Mouse (Mus musculus) thymus, adult 2 months (tissue): ENCODE data around the gene 4930572O03Rik. TPM values are rescaled to one million over a fixed set of nuclear protein-coding genes. Genes with fewer than 3 reads are reported as not detected.
"Not testable (repeated sequence)": the region's sequence is repeated elsewhere in the genome, so short reads cannot be mapped to it uniquely, and the experiment has no call there.

ENCODE experiments used
- DNase-seq: peaks from one replicate; pipeline ENCODE4 v3.0.0; 2021
- H3K27ac ChIP-seq: fragments of 200-500 bp; 2 replicates; pipeline ENCODE4 v1.5.1; 2012; ENCODE audit warnings: low read length, control low read depth; ENCODE audit not compliant: control insufficient read depth, insufficient read depth
- H3K27me3 ChIP-seq: fragments of 200-500 bp; 2 replicates; pipeline ENCODE4 v1.6.1; 2012; ENCODE audit warnings: mild to moderate bottlenecking, low read length, moderate library complexity, mixed read lengths; ENCODE audit not compliant: control insufficient read depth, insufficient read depth
- H3K36me3 ChIP-seq: fragments of 200-500 bp; 2 replicates; pipeline ENCODE4 v1.6.1; 2012; ENCODE audit warnings: mild to moderate bottlenecking, low read length, moderate library complexity; ENCODE audit not compliant: control insufficient read depth, insufficient read depth
- H3K4me1 ChIP-seq: fragments of 200-500 bp; replicated peaks from 2 replicates; pipeline ENCODE4 v1.6.1; 2012; ENCODE audit warnings: low read length; ENCODE audit not compliant: control insufficient read depth, insufficient read depth
- H3K4me3 ChIP-seq: fragments of 200-500 bp; 2 replicates; pipeline ENCODE4 v1.5.1; 2012; ENCODE audit warnings: mild to moderate bottlenecking, low read length, control low read depth, moderate library complexity; ENCODE audit not compliant: control insufficient read depth, insufficient read depth
- WGBS: fragments of 180-500 bp; shearing (Covaris S2); methylation state at CpG from one replicate; pipeline ENCODE4 v1.1.7; 2018; 5-methylcytosine and 5-hydroxymethylcytosine counted together
- polyA plus RNA-seq: library from polyadenylated mRNA; depleted of rRNA; stranded (reverse); fragments of >200 nt; gene quantifications from 2 replicates; pipeline ENCODE4 v1.2.3, GENCODE M21; 2012; rRNA removed

The 4930572O03Rik gene
- polyA plus RNA-seq: not detected in 2 replicates

DNA sequence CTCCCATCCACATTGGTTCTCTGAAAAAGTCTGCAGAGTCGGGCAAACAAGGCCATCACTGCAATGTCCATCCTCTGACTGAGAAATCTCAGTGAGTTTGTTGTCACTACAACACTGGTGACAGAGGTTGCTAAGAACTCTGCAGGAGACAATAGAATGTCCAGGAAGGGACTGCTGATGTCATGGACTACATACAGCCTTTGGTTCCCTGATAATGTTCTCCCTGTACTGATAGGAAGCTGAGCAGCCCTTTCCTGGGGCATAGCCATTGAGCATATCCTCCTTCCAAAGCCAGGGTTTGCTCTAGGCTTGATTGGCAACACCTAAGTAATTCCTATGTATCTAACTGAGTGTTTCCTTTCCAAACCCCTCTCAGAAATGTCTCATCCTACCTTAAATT is at the start of gene 4930572O03Rik:
Gene 4930572O03Rik, minus strand, starts transcription at position 101 of the 400 bp plus-strand sequence.
- not testable (repeated sequence) for H3K27me3 ChIP-seq, H3K36me3 ChIP-seq, H3K27ac ChIP-seq, DNase-seq, H3K4me1 ChIP-seq, H3K4me3 ChIP-seq
- 81% methylated on average over 1 of the region's 1 CpGs for WGBS

- WGBS: 24% methylated on average over 5 of the region's 5 CpGs
- not testable (repeated sequence) for H3K27ac ChIP-seq, H3K27me3 ChIP-seq, H3K4me3 ChIP-seq, DNase-seq, H3K4me1 ChIP-seq, H3K36me3 ChIP-seq
These were observed 46.0 kb upstream of the 4930572O03Rik start for GRCm38 (mm10) chr5:15702891-15703290.

DNA sequence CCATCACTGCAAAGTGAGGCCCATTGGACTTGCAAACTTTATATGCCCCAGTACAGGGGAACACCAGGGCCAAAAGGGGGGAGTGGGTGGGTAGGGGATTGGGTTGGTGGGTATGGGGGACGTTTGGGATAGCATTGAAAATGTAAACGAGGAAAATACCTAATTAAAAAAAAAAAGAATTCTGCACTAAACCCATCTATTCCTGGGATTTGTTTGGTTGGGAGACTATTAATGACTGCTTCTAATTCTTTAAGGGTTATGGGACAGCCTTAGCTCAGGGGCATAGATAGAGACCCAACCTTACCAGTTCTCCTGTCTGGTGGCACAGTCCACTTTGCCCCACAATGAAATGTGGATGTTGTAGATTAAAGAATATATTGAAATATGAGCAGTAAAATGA is 40.9 kb upstream of the 4930572O03Rik start:
- not testable (repeated sequence) for DNase-seq, H3K27ac ChIP-seq, H3K36me3 ChIP-seq, H3K4me3 ChIP-seq, H3K27me3 ChIP-seq, H3K4me1 ChIP-seq
- 35% methylated on average over 2 of the region's 2 CpGs for WGBS

DNA sequence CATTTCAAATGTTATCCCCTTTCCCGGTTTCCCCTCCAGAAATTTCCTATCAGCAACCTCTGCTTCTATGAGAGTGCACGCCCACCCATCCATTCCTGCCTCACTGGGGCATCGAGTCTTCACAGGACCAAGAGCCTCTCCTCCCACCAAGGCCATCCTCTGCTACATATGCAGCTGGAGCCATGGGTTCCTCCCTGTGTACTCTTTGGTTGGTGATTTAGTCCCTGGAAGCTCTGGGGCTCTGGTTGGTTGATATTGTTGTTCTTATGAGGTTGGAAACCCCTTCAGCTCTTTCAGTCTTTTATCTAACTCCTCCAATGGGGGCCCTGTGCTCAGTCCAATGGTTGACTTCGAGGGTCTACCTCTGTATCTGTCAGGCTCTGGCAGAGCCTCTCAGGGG is 35.0 kb upstream of the 4930572O03Rik start:
- 82% methylated on average over 4 of the region's 4 CpGs for WGBS
- H3K36me3 ChIP-seq, H3K4me1 ChIP-seq, DNase-seq, H3K4me3 ChIP-seq, H3K27me3 ChIP-seq, H3K27ac ChIP-seq: not testable (repeated sequence)

DNA sequence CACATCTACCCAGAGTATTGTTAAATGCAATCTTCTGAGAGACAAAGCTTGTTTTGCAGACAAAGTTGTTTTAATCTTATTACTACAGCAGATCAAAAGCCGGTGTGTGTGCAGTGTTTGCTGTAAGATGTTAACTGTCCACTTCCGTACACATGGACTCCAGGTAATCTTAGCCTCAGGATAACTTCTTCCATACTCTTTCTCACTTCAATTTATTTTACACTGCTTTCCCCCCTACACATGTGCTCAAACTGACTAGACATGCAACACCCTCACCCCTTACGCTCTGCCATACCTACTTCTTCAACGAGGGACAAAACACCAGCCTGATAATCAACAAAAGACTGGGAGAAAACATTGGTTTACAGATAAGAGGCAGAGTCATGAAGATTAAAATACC is 34.0 kb upstream of the 4930572O03Rik start:
- not testable (repeated sequence) for H3K36me3 ChIP-seq, H3K4me3 ChIP-seq, H3K27ac ChIP-seq, H3K4me1 ChIP-seq, H3K27me3 ChIP-seq, DNase-seq
- WGBS: 84% methylated on average over 4 of the region's 4 CpGs

- H3K4me3 ChIP-seq, DNase-seq, H3K27me3 ChIP-seq, H3K36me3 ChIP-seq, H3K27ac ChIP-seq, H3K4me1 ChIP-seq: not testable (repeated sequence)
- 84% methylated on average over 6 of the region's 6 CpGs for WGBS
These were observed 32.9 kb upstream of the 4930572O03Rik start for GRCm38 (mm10) chr5:15689659-15690213.

DNA sequence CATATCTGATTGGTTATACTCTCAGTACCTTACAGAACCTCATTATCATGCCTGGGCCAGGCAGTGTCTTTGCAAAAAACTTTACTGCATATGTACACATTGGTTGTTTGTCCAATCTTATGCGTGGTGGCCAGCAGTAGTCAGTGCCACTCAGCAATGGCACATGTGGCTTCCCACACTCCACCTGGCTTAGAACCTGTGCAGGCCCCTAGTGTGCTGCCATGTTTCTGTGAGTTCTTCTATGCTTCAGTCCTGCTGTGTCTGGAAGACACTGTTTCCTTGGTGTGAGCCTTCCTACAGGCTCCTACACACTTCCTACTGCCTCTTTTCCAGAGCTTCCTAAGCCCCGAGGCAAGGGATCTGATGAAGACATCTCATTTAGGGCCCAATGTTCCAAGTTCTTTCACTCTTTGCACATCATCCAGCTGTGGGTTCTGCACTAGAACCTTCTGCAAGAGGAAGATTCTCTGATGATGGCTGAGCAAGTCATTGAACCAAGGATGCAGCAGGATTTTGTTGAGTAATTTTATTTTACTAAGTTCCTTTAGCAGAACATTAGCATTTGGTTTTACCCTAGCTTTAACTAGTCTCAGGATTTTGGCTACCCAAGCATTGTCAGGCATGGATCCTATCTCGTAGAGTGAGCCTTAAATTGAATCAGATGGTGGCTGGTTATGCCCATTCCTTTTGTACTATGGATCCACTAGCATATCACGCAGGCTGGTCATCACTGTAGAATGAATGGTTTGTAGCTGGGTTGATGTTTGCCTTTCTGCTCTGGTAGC is 32.2 kb upstream of the 4930572O03Rik start:
- H3K27ac ChIP-seq, H3K36me3 ChIP-seq, H3K27me3 ChIP-seq, DNase-seq, H3K4me3 ChIP-seq, H3K4me1 ChIP-seq: not testable (repeated sequence)
- WGBS: 70% methylated on average over 4 of the region's 4 CpGs

- H3K27me3 ChIP-seq, DNase-seq, H3K36me3 ChIP-seq, H3K4me3 ChIP-seq, H3K4me1 ChIP-seq, H3K27ac ChIP-seq: not testable (repeated sequence)
- 81% methylated on average over 8 of the region's 10 CpGs for WGBS
These were observed 24.6 kb upstream of the 4930572O03Rik start for GRCm38 (mm10) chr5:15681301-15682035.

GRCm38 (mm10) chr5:15679980-15680949 is 23.4 kb upstream of the 4930572O03Rik start:
- not testable (repeated sequence) for DNase-seq, H3K27ac ChIP-seq, H3K4me1 ChIP-seq, H3K4me3 ChIP-seq, H3K27me3 ChIP-seq, H3K36me3 ChIP-seq
- WGBS: 71% methylated on average over 13 of the region's 13 CpGs

- not testable (repeated sequence) for H3K36me3 ChIP-seq, DNase-seq, H3K4me1 ChIP-seq, H3K4me3 ChIP-seq, H3K27ac ChIP-seq, H3K27me3 ChIP-seq
- 76% methylated on average over 2 of the region's 2 CpGs for WGBS
These were observed 22.0 kb upstream of the 4930572O03Rik start for GRCm38 (mm10) chr5:15678907-15679306.
